Mouse (Mus musculus): ENCODE measurements around the gene Exoc6b. TPM values are rescaled to one million over a fixed set of nuclear protein-coding genes. Genes with fewer than 3 reads are reported as not detected.
"Not testable (repeated sequence)": the region's sequence is repeated elsewhere in the genome, so short reads cannot be mapped to it uniquely, and the experiment has no call there.

Exoc6b gene
- polyA plus RNA-seq, 2 experiments from 2014 or later, result 10.8 to 16.1 TPM

DNA sequence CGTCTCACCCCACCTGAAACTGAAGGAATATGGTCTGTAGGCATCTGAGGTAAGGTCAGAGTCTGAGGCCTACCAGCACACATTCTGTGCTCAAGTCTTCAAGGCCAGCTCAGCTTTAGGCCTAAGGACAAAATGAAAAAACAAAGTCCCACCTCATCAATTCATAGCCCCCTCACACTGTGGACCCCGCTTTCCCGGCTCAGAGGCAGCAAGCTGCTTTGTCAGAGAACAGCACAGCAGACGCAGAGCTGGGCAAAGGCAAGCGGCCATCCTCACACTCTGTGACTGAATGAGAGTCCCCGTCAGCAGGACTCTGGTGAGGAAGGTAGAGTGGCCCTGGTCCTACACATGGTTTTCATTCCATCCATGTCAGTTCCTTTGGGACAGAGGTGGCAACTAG is 450.1 kb downstream of the Exoc6b start:
- no peak for ATAC-seq

DNA sequence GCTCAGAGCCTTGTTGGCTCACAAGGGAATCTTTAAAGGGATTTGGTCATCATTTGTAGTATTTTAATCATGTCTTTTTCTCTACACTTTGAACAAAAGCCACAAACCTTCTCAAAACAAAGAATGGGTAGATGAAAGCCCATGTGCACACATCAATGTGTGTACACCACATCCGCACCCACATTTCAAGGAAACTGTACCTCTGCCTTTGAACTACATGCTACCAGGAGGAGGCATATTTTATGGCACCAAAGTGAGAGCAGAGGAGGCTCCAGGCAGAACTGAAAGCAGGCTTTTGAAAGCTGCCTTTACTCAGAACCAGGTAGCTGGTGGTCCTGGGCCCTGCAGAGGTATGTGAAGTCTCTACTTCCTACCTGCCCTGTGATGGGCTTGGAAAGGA is 452.3 kb downstream of the Exoc6b start:
- peak; percentile 97 for ATAC-seq

GRCm38 (mm10) chr6:84616586-84616985 is 452.7 kb downstream of the Exoc6b start:
- ATAC-seq, result no peak

DNA sequence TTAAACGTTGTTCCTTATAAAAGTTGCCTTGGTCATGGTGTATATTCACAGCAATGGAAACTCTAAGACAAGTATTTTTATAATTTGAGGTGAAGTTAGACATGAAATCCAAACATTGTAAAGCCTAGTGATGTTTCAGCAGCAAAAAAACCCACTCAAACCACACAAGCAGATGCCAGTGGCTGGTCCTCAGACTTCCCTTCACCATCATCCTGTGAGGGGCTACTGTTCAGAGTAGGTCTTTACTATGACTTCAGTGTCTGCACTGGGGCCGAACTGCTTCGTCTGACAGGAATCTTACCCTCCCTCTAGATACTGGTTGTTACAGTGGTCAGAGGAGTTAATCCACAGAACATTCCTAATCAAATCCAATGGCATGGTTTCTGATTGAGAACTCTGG is 455.8 kb downstream of the Exoc6b start:
- ATAC-seq, result no peak

GRCm38 (mm10) chr6:84601136-84601889 is 468.0 kb downstream of the Exoc6b start:
- no peak for ATAC-seq

DNA sequence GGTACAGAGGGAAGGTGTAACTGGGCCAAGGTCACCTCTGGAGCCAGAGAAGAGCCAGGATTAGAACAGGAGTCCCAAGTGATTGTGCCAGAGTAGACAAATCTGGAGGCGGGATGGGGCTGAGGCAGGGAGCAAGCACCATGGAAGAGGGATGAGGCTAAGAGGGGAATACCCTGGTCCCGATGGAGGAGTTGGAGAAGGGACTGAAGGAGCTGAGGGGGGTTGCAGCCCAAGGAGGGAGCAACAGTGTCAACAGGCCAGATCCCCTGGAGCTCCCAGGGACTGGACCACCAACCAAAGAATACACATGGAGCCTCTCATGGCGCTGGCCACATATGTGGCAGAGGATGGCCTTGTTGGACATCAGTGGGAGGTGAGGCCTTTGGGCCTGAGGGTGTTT is 470.0 kb downstream of the Exoc6b start:
- ATAC-seq, result not testable (repeated sequence)

- no peak for ATAC-seq
These were observed 470.6 kb downstream of the Exoc6b start for GRCm38 (mm10) chr6:84598725-84599124.

DNA sequence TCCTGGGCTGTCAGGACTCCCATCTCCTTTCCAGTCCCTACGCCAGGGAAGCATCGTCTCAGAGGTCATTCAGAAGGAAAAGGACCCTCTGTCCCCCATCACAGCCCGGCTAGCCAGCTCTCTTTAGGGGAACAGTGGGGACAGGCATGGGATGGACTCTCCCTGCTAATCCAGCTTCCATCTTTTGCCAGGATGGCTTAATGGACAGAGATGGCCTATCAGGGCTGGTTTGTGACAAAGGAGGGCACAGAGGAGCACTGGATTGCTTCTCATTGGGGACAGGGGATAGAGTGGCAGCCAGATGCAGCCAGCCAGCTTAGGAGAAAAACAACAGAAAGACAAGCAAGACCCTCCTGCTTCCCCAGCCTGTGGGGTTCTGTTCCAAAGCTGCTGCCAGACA is 474.7 kb downstream of the Exoc6b start:
- no peak for ATAC-seq

- ATAC-seq, result no peak
These were observed 475.6 kb downstream of the Exoc6b start, which contains the start of gene Cyp26b1 for GRCm38 (mm10) chr6:84593693-84594092. Gene Cyp26b1, minus strand, starts transcription at chr6:84593908.

DNA sequence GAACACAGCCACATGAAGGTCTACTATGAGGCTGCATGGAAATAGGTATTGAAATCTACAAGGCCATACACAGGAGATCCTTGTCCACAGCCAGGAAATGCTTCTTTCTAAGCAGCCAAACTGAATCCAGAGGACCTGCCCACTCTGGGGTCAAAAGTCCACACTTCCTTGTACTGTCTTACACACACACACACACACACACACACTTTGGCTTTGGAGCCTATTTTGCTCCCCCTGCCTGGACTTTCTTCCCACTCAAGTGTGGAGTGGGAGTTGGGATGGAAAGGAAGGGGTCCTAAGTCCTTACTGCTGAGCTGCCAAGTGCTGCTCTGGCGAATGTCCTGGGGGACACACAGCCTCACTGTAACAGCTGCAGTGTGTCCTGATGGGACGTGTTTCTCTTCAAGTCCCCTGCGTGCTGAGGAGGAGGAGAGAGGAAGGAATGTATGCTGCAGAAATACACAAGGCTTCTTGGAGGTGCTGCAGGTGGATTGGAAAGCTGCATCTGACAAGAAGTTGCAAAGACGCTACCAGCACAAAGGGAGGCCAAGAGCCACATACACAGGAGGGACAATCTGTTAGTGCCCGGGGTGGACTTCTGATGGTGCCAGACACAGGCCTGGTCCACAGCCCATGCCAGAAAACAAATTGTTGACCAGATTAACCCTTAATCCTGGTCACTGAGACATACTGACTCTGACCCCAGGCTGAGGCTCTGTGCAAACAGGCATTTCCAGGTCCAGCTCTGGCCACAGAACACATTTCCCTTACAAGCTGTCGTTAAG is 478.2 kb downstream of the Exoc6b start:
- no peak for ATAC-seq

- ATAC-seq, result peak; percentile 46
These were observed 479.3 kb downstream of the Exoc6b start for GRCm38 (mm10) chr6:84589742-84590686.

DNA sequence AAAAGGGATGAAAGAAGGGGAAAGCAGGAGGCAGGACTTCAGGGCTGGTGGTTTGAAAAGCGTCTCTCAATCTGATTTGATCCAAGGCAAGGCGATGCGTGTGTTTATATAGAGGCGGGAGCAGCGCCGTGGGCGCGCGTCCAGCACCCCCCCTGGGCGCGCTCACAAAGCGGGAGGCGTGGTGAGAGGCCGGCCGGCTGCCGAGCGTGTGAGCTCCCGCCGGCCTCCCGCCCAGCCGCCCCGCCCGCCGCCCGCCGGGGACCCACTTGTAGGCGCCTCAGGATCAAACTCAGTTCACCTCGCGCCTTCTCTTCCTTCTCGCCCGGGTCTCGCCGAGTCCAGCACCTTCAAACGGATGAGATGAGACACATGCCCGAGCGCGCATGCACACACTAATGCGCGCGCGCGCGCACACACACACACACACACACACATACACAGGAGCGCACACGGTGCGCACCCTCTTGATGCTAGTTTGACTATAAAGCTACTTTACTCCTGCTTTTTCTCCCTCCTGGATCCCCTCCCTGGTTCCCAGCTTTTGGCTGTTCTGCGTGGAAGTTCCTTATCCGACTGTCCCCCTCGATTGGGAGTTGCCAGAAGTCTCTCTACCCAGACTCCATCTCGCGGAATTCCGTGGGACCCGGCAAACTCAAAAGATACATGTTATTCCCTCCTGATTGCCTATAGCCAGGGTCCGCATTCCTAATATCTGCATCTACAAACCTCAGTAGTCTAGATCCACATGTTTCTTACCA is 480.2 kb downstream of the Exoc6b start:
- ATAC-seq, result no peak

GRCm38 (mm10) chr6:84588221-84588894 is 481.0 kb downstream of the Exoc6b start:
- ATAC-seq, result no peak

GRCm38 (mm10) chr6:84587471-84588101 is 481.7 kb downstream of the Exoc6b start:
- ATAC-seq, result no peak

- no peak for ATAC-seq
These were observed 482.6 kb downstream of the Exoc6b start for GRCm38 (mm10) chr6:84586551-84587200.

GRCm38 (mm10) chr6:84585686-84586300 is 483.5 kb downstream of the Exoc6b start:
- ATAC-seq, result no peak

GRCm38 (mm10) chr6:84584783-84585685 is 484.3 kb downstream of the Exoc6b start:
- no peak for ATAC-seq
